Mouse (Mus musculus) stomach, postnatal 0 days (tissue): Measurements from ENCODE around the gene Ddx11.

ENCODE experiments used
- CTCF ChIP-seq: IDR thresholded peaks from 2 replicates; pipeline ENCODE4 v1.5.1; 2016; ENCODE audit warnings: antibody characterized with exemption, low read depth, mild to moderate bottlenecking, moderate library complexity
- EP300 ChIP-seq: optimal IDR thresholded peaks from 2 replicates; pipeline ENCODE3; 2016; ENCODE audit warnings: antibody characterized with exemption

GRCm38 (mm10) chr17:66092065-66092464 is 31.3 kb upstream of the Ddx11 start:
- TF ChIP-seq CTCF, result no peak
- no peak for TF ChIP-seq EP300
